ENCODE assay signal across 29 mouse cellular contexts in the genomic region with DNA sequence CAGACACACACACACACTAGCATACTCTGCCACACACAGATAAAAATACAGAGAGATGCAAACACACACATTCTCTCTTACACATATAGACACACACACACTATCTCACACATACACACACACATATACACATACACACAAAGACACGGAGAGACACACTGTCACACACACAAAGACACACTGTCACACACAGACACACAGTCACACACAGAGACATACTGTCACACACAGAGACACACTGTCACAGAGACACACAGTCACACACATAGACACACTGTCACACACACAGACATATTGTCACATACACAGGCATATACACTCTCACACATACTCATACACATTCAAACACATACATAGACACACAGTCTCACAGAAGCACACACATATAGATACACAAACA. TPM values are rescaled to one million over a fixed set of nuclear protein-coding genes. Genes with fewer than 3 reads are reported as not detected.
DNase-seq lines count a peak whose midpoint lies in the region; ATAC-seq and TF ChIP-seq lines count a peak whose summit lies in the region.
"Had no signal": no experiment of that assay in that cellular context is flagged by ENCODE, and none has a peak within 500 bp of the region (broad histone marks: within the 10 kb centered on the region; RNA-seq: fewer than 3 reads in every experiment).

No protein-coding gene starts in this region.

- no peak for DNase-seq in gastrocnemius, adult 2 months
- no peak for DNase-seq in gastrocnemius, postnatal 25 days
- DNase-seq in heart, postnatal 0 days (ENCODE audit: low spot score) = no peak
- DNase-seq in heart, adult 9 months (ENCODE audit: low spot score in 2 of 2) = no peak
- no peak for DNase-seq in MEL (ENCODE audit: low read depth, low spot score)
- no peak for DNase-seq in kidney, adult 9 months
- DNase-seq: adrenal gland, adult 2 months; adrenal gland, postnatal 10 days; adrenal gland, postnatal 25 days; B cell, adult 2 months; cerebellum, adult 11 months; cerebellum, adult 18-20 months; cerebellum, adult 8-10 months; cerebellum, adult 9-11 months; cerebellum, postnatal 14 days; cerebellum, postnatal 36 days; embryo, embryonic 11 days had no signal

- TF ChIP-seq CTCF in gastrocnemius, adult 2 months (IDR thresholded peaks at IDR 0.05) = no peak
- no peak for TF ChIP-seq CTCF in heart, postnatal 0 days (IDR thresholded peaks at IDR 0.05; ENCODE audit: low read depth)
- TF ChIP-seq CTCF in MEL (IDR thresholded peaks at IDR 0.05 in 2 of 3, conservative IDR thresholded peaks at IDR 0.05 in 1 of 3; ENCODE audit: control insufficient read depth in 1 of 3, insufficient read depth in 1 of 3, low read depth in 2 of 3, low read length in 3 of 3, poor library complexity in 1 of 3, severe bottlenecking in 1 of 3) = no peak

- intact Hi-C loops in gastrocnemius, adult 2 months (cut with DNase I) = no loop called here

- peaks cover 91% of the 10 kb centered on the region for H3K4me1 ChIP-seq in heart, embryonic 13.5 days
- H3K4me1 ChIP-seq in heart, embryonic 11.5 days (ENCODE audit: control insufficient read depth, insufficient read depth, low read length) = peaks cover 48% of the 10 kb centered on the region
- peaks cover 45% of the 10 kb centered on the region for H3K4me1 ChIP-seq in heart, postnatal 0 days (ENCODE audit: control insufficient read depth, insufficient read depth)
- H3K4me1 ChIP-seq in MEL (ENCODE audit: control insufficient read depth in 1 of 2, insufficient read depth in 2 of 2, low read length in 2 of 2) = no peaks in the 10 kb centered on the region
- H3K4me1 ChIP-seq: forebrain, embryonic 12.5 days had no signal

- peaks cover 31% of the 10 kb centered on the region for H3K27me3 ChIP-seq in heart, embryonic 13.5 days (replicated peaks)
- H3K27me3 ChIP-seq in heart, embryonic 11.5 days (ENCODE audit: control insufficient read depth, insufficient read depth, low read length) = peaks cover 23% of the 10 kb centered on the region
- H3K27me3 ChIP-seq in heart, postnatal 0 days (ENCODE audit: control insufficient read depth, insufficient read depth, low read length) = no peaks in the 10 kb centered on the region
- no peaks in the 10 kb centered on the region for H3K27me3 ChIP-seq in MEL (ENCODE audit: control insufficient read depth in 1 of 2, insufficient read depth in 2 of 2, low read length in 2 of 2)

- TF ChIP-seq RAD21 in MEL (IDR thresholded peaks at IDR 0.05; ENCODE audit: low read depth, low read length) = no peak

- 84% methylated on average over 1 of the region's 1 CpGs for WGBS in heart, embryonic 13.5 days
- WGBS in heart, embryonic 11.5 days (ENCODE audit: insufficient replicate concordance) = 63% methylated on average over 1 of the region's 1 CpGs
- 76% methylated on average over 1 of the region's 1 CpGs for WGBS in heart, postnatal 0 days

- no peak for TF ChIP-seq EP300 in heart, postnatal 0 days (IDR thresholded peaks at IDR 0.05; ENCODE audit: low read depth)
- TF ChIP-seq EP300 in MEL (IDR thresholded peaks at IDR 0.05; ENCODE audit: low read depth in 1 of 2, low read length in 2 of 2) = no peak

- H3K79me2 ChIP-seq in MEL (ENCODE audit: control insufficient read depth, insufficient read depth, low read length, poor library complexity) = no peaks in the 10 kb centered on the region

- no peaks in the 10 kb centered on the region for H3K9me3 ChIP-seq in heart, embryonic 13.5 days
- H3K9me3 ChIP-seq in heart, embryonic 11.5 days (replicated peaks; ENCODE audit: control insufficient read depth, low read length) = no peaks in the 10 kb centered on the region
- no peaks in the 10 kb centered on the region for H3K9me3 ChIP-seq in heart, postnatal 0 days (replicated peaks; ENCODE audit: control insufficient read depth, low read length)
- H3K9me3 ChIP-seq in MEL (replicated peaks; ENCODE audit: insufficient read depth, low read length) = no peaks in the 10 kb centered on the region
- H3K9me3 ChIP-seq: embryonic facial prominence, embryonic 13.5 days; embryonic facial prominence, embryonic 15.5 days; forebrain, embryonic 12.5 days had no signal

- ATAC-seq in heart, embryonic 13.5 days (ENCODE audit: extremely low read depth, insufficient number of reproducible peaks, low FRiP score, low TSS enrichment) = no peak
- ATAC-seq in heart, embryonic 11.5 days (replicated peaks; ENCODE audit: insufficient number of reproducible peaks, low FRiP score, low TSS enrichment) = no peak
- no peak for ATAC-seq in heart, postnatal 0 days (ENCODE audit: insufficient read depth, low read depth)
- ATAC-seq: CD4-positive, CD25-positive, alpha-beta regulatory T cell, adult 4 months; forebrain, embryonic 14.5 days had no signal

- H3K27ac ChIP-seq in gastrocnemius, adult 2 months = peak overlapping the region; percentile 66; the same call in 1 of the 2 replicates
- H3K27ac ChIP-seq in heart, embryonic 13.5 days (replicated peaks) = peak overlapping the region; percentile 48; the same call in 1 of the 2 replicates
- no peak overlapping the region for H3K27ac ChIP-seq in heart, embryonic 11.5 days (ENCODE audit: low read depth, low read length)
- 0 out of 2 replicates have a peak overlapping the region, but pooled peaks have one; percentile 22 for H3K27ac ChIP-seq in heart, postnatal 0 days (ENCODE audit: low read depth)
- H3K27ac ChIP-seq in MEL (ENCODE audit: control insufficient read depth, low read depth, low read length) = no peak overlapping the region
- H3K27ac ChIP-seq: embryonic facial prominence, embryonic 13.5 days; embryonic facial prominence, embryonic 15.5 days; forebrain, embryonic 10.5 days; forebrain, embryonic 12.5 days had no signal

- H3K36me3 ChIP-seq in heart, embryonic 13.5 days = peaks cover 85% of the 10 kb centered on the region
- H3K36me3 ChIP-seq in heart, embryonic 11.5 days (ENCODE audit: control insufficient read depth, insufficient read depth, low read length) = peaks cover 4% of the 10 kb centered on the region; the same call in 1 of the 2 replicates
- peaks cover 47% of the 10 kb centered on the region for H3K36me3 ChIP-seq in heart, postnatal 0 days (replicated peaks; ENCODE audit: control insufficient read depth, insufficient read depth, low read length)
- H3K36me3 ChIP-seq in MEL (ENCODE audit: control insufficient read depth in 1 of 2, insufficient read depth in 2 of 2, low read length in 2 of 2) = no peaks in the 10 kb centered on the region
- H3K36me3 ChIP-seq: embryonic facial prominence, embryonic 13.5 days; embryonic facial prominence, embryonic 15.5 days; forebrain, embryonic 10.5 days; forebrain, embryonic 12.5 days; G1E had no signal

- H3K4me2 ChIP-seq in heart, embryonic 13.5 days = no peak overlapping the region
- no peak overlapping the region for H3K4me2 ChIP-seq in heart, embryonic 11.5 days
- no peak overlapping the region for H3K4me2 ChIP-seq in heart, postnatal 0 days (ENCODE audit: low read depth, low read length)
- H3K4me2 ChIP-seq: embryonic facial prominence, embryonic 13.5 days; embryonic facial prominence, embryonic 15.5 days; forebrain, embryonic 12.5 days had no signal

- H3K9ac ChIP-seq in heart, embryonic 13.5 days = peak overlapping the region; percentile 47; the same call in 1 of the 2 replicates
- H3K9ac ChIP-seq in heart, embryonic 11.5 days (ENCODE audit: low read depth, low read length) = no peak overlapping the region
- H3K9ac ChIP-seq in heart, postnatal 0 days (replicated peaks; ENCODE audit: low read depth, low read length) = no peak overlapping the region
- H3K9ac ChIP-seq in MEL (ENCODE audit: control insufficient read depth, low read depth, low read length, poor library complexity, severe bottlenecking) = no peak overlapping the region
- H3K9ac ChIP-seq: embryonic facial prominence, embryonic 13.5 days; embryonic facial prominence, embryonic 15.5 days; forebrain, embryonic 12.5 days had no signal

- H3K4me3 ChIP-seq in gastrocnemius, adult 2 months = no peak overlapping the region; the same call in 1 of the 2 replicates
- no peak overlapping the region for H3K4me3 ChIP-seq in heart, embryonic 13.5 days
- no peak overlapping the region for H3K4me3 ChIP-seq in heart, embryonic 11.5 days (ENCODE audit: low read depth, low read length)
- no peak overlapping the region for H3K4me3 ChIP-seq in heart, postnatal 0 days (ENCODE audit: low read depth, low read length)
- H3K4me3 ChIP-seq in MEL (ENCODE audit: control insufficient read depth in 1 of 2, insufficient read depth in 1 of 2, low read depth in 2 of 2, low read length in 2 of 2) = no peak overlapping the region
- H3K4me3 ChIP-seq: embryonic facial prominence, embryonic 13.5 days; embryonic facial prominence, embryonic 15.5 days; erythroblast, embryonic 14.5 days; forebrain, embryonic 10.5 days; forebrain, embryonic 12.5 days had no signal

- no peak for TF ChIP-seq POLR2A in MEL (IDR thresholded peaks at IDR 0.05; ENCODE audit: control insufficient read depth in 1 of 2, insufficient read depth in 1 of 2, low read depth in 1 of 2, low read length in 2 of 2, poor library complexity in 1 of 2)

TF ChIP-seq in MEL, 35 proteins besides CTCF, POLR2A, EP300 and RAD21:
- TF ChIP-seq POLR2AphosphoS5 (IDR thresholded peaks at IDR 0.05; ENCODE audit: borderline replicate concordance, low read depth, low read length) (peak; percentile 16; the same call in 1 of the 2 replicates), ZC3H11A (IDR thresholded peaks at IDR 0.05; ENCODE audit: low read depth, low read length) (no peak)
TF ChIP-seq in MEL: peak in this region for 1.

RNA-seq across cellular contexts. Expression of a gene that starts 25.2 kb away (rescaled TPM):
- total RNA-seq in gastrocnemius, adult 2 months (2021) = 100 to 1,000 TPM; 424 to 437 TPM
- 100 to 1,000 TPM; 424 to 451 TPM for total RNA-seq in gastrocnemius, postnatal 25 days (2021)
- 41.5 and 42.9 TPM in 2 replicates for polyA plus RNA-seq in heart, embryonic 13.5 days (2015; fragmentation: Nextera tagmentation; extraction: Ambion mirVana)
- 19.5 and 22.7 TPM in 2 replicates for polyA plus RNA-seq in heart, embryonic 11.5 days (2014; fragmentation: Nextera tagmentation; extraction: Ambion mirVana)
- total RNA-seq in heart, postnatal 0 days (2014; rRNA removed; ENCODE audit: low replicate concordance) = 215 and 246 TPM in 2 replicates
- 47.3 and 61.7 TPM in 2 replicates for polyA plus RNA-seq in heart, postnatal 0 days (2015; fragmentation: Nextera tagmentation; extraction: Ambion mirVana)
- total RNA-seq in MEL (2012; rRNA removed) = 0.03 and 0.04 TPM in 2 replicates
- polyA plus RNA-seq in MEL (2012; ENCODE audit: insufficient read depth in 1 of 2, insufficient read length in 2 of 2, low read depth in 1 of 2, low replicate concordance in 2 of 2, missing spikeins in 1 of 2) = under 1 TPM in 1 of 2 experiments, not detected in 1; 0.19 TPM
- total RNA-seq: CH12.LX; common myeloid progenitor, adult 5-6 weeks had no signal
- polyA plus RNA-seq: CD4-positive, CD25-positive, alpha-beta regulatory T cell, adult 4 months; erythroblast, embryonic 14.5 days; G1E had no signal

RNA-seq across cellular contexts. Expression of a gene that starts 51.9 kb away (rescaled TPM):
- total RNA-seq in gastrocnemius, adult 2 months (2021) = 10 to 100 TPM; 32.4 to 38.2 TPM
- 10 to 100 TPM; 23.8 to 27.0 TPM for total RNA-seq in gastrocnemius, postnatal 25 days (2021)
- 54.5 and 57.3 TPM in 2 replicates for polyA plus RNA-seq in heart, embryonic 13.5 days (2015; fragmentation: Nextera tagmentation; extraction: Ambion mirVana)
- polyA plus RNA-seq in heart, embryonic 11.5 days (2014; fragmentation: Nextera tagmentation; extraction: Ambion mirVana) = 60.8 and 64.1 TPM in 2 replicates
- 23.8 and 28.9 TPM in 2 replicates for total RNA-seq in heart, postnatal 0 days (2014; rRNA removed; ENCODE audit: low replicate concordance)
- 41.4 and 45.1 TPM in 2 replicates for polyA plus RNA-seq in heart, postnatal 0 days (2015; fragmentation: Nextera tagmentation; extraction: Ambion mirVana)
- 42.3 and 43.8 TPM in 2 replicates for total RNA-seq in MEL (2012; rRNA removed)
- polyA plus RNA-seq in MEL (2012; ENCODE audit: insufficient read depth in 1 of 2, insufficient read length in 2 of 2, low read depth in 1 of 2, low replicate concordance in 2 of 2, missing spikeins in 1 of 2) = 10 to 100 TPM in 1 of 2 experiments, not detected in 1; 53.9 TPM

Comparison
In these comparisons a context has a peak if more than half of its experiments do, and no peak if none do; other contexts are left out.
1. H3K27ac ChIP-seq: peak in gastrocnemius, adult 2 months (single experiment), heart, embryonic 13.5 days (single experiment) and heart, postnatal 0 days (single experiment); none in heart, embryonic 11.5 days (single experiment) and MEL (single experiment).
2. RNA of a gene that starts 25.2 kb away (total RNA-seq): 424 to 451 TPM in gastrocnemius, postnatal 25 days, 424 to 437 TPM in gastrocnemius, adult 2 months and 215 to 246 TPM in heart, postnatal 0 days; 0.03 to 0.04 TPM in MEL; every median in the first group is over 100 times any median in the second.